ENCODE assay signal across 8 mouse cellular contexts in genomic region chr19:6241274-6242107, GRCm38 (mm10). TPM values are rescaled to one million over a fixed set of nuclear protein-coding genes. Genes with fewer than 3 reads are reported as not detected.
A peak's percentile ranks its signal among the peaks of the same experiment; 100 is the strongest.
DNase-seq lines count a peak whose midpoint lies in the region; ATAC-seq lines count a peak whose summit lies in the region.

TSS of gene Atg2a (plus strand) at chr19:6241668.

- peaks cover 9% of the 10 kb centered on the region for H3K4me1 ChIP-seq in hindbrain, embryonic 14.5 days (replicated peaks; ENCODE audit: control insufficient read depth, insufficient read depth, low read length)

- peak within 1 kb of the TSS; percentile 86 for H3K4me2 ChIP-seq in hindbrain, embryonic 14.5 days (replicated peaks)

- peaks cover 26% of the 10 kb centered on the region for H3K36me3 ChIP-seq in hindbrain, embryonic 14.5 days (replicated peaks; ENCODE audit: control insufficient read depth, insufficient read depth)

- H3K27me3 ChIP-seq in hindbrain, embryonic 14.5 days (ENCODE audit: control insufficient read depth, insufficient read depth, low read length): no peaks in the 10 kb centered on the region

- peak within 1 kb of the TSS; percentile 90 for H3K9ac ChIP-seq in hindbrain, embryonic 14.5 days

- peak; percentile 100 for DNase-seq in R1 (ENCODE audit: low read depth, low spot score)
- DNase-seq in cerebellum, postnatal 25 days: peak; percentile 97 to 99
- DNase-seq in frontal cortex, postnatal 25 days (ENCODE audit: low spot score in 2 of 2): peak; percentile 94 to 96
- DNase-seq in hindbrain, embryonic 14.5 days (ENCODE audit: low spot score): peak; percentile 98
- peak; percentile 98 for DNase-seq in layer of hippocampus, postnatal 36 days
- DNase-seq in lung, postnatal 36 days: peak; percentile 99
- peak; percentile 100 for DNase-seq in retina, postnatal 1 day
- peak; percentile 95 to 98 for DNase-seq in urinary bladder, adult 18-20 months (ENCODE audit: low spot score in 2 of 2)

- ATAC-seq in hindbrain, embryonic 14.5 days (ENCODE audit: low FRiP score): peak; percentile 94

- H3K9me3 ChIP-seq in hindbrain, embryonic 14.5 days (ENCODE audit: control insufficient read depth, low read length): no peaks in the 10 kb centered on the region

- peak within 1 kb of the TSS; percentile 55 for H3K27ac ChIP-seq in hindbrain, embryonic 14.5 days

- H3K4me3 ChIP-seq in hindbrain, embryonic 14.5 days (replicated peaks; ENCODE audit: low read length): peak within 1 kb of the TSS; percentile 82

- under 1% methylated on average over 55 of the region's 55 CpGs for WGBS in hindbrain, embryonic 14.5 days

RNA-seq across cellular contexts. Expression of gene Atg2a, which starts in this region (rescaled TPM):
- 14.5 and 14.8 TPM in 2 replicates for polyA plus RNA-seq in hindbrain, embryonic 14.5 days (2014; fragmentation: Nextera tagmentation; extraction: Ambion mirVana)
- 10 to 100 TPM; 31.3 to 34.0 TPM for total RNA-seq in layer of hippocampus, postnatal 36 days (2021)

Comparison
In these comparisons a context has a peak if more than half of its experiments do, and no peak if none do; other contexts are left out.
1. Peak in every context shown above with its lines: DNase-seq, ATAC-seq, H3K4me3 ChIP-seq and H3K27ac ChIP-seq.